In genomic region chr4:129350644-129351043, GRCm38 (mm10) we compare ENCODE assay signal across 9 mouse cellular contexts. TPM values are rescaled to one million over a fixed set of nuclear protein-coding genes. Genes with fewer than 3 reads are reported as not detected.
DNase-seq lines count a peak whose midpoint lies in the region; ATAC-seq and TF ChIP-seq lines count a peak whose summit lies in the region.
"Had no signal": no experiment of that assay in that cellular context is flagged by ENCODE, and none has a peak within 500 bp of the region (broad histone marks: within the 10 kb centered on the region; RNA-seq: fewer than 3 reads in every experiment).

No protein-coding gene starts in this region.

- 14% methylated on average over 1 of the region's 1 CpGs for WGBS in hindbrain, embryonic 14.5 days

- ATAC-seq in hindbrain, embryonic 14.5 days (ENCODE audit: low FRiP score): no peak
- peak; percentile 98 for ATAC-seq in megakaryocyte progenitor cell, adult 5-6 weeks (replicated peaks; ENCODE audit: poor library complexity)

- no peak overlapping the region for H3K27ac ChIP-seq in hindbrain, embryonic 14.5 days
- no peak overlapping the region for H3K27ac ChIP-seq in left cerebral cortex, adult 2 months
- H3K27ac ChIP-seq: macrophage had no signal

- intact Hi-C loops in left cerebral cortex, adult 2 months (cut with DNase I): loop anchor here (1.0 to 2.0 kb wide), 2 partner anchors 56 to 105 kb away; no protein-coding TSS in a partner anchor

- H3K4me2 ChIP-seq in hindbrain, embryonic 14.5 days (replicated peaks): no peak overlapping the region

- DNase-seq in R1 (ENCODE audit: low read depth, low spot score): peak; percentile 79
- DNase-seq in cerebellum, adult 9-10 months: peak; percentile 84
- DNase-seq in frontal cortex, postnatal 14 days (ENCODE audit: low spot score in 2 of 2): peak; percentile 21 to 61
- DNase-seq in hindbrain, embryonic 14.5 days (ENCODE audit: low spot score): peak; percentile 90
- peak; percentile 39 to 57 for DNase-seq in left cerebral cortex, adult 2 months (ENCODE audit: extremely low spot score in 1 of 2, low spot score in 2 of 2)
- peak; percentile 82 for DNase-seq in right cerebral cortex, postnatal 14 days
- peak; percentile 84 for DNase-seq in urinary bladder, postnatal 14 days (ENCODE audit: low spot score)

- H3K4me1 ChIP-seq in hindbrain, embryonic 14.5 days (replicated peaks; ENCODE audit: control insufficient read depth, insufficient read depth, low read length): no peaks in the 10 kb centered on the region

- no peak overlapping the region for H3K4me3 ChIP-seq in hindbrain, embryonic 14.5 days (replicated peaks; ENCODE audit: low read length)
- H3K4me3 ChIP-seq in left cerebral cortex, adult 2 months: no peak overlapping the region

- H3K36me3 ChIP-seq in hindbrain, embryonic 14.5 days (replicated peaks; ENCODE audit: control insufficient read depth, insufficient read depth): peaks cover 46% of the 10 kb centered on the region

- H3K27me3 ChIP-seq in hindbrain, embryonic 14.5 days (ENCODE audit: control insufficient read depth, insufficient read depth, low read length): no peaks in the 10 kb centered on the region

- H3K9me3 ChIP-seq in hindbrain, embryonic 14.5 days (ENCODE audit: control insufficient read depth, low read length): no peaks in the 10 kb centered on the region

- no peak overlapping the region for H3K9ac ChIP-seq in hindbrain, embryonic 14.5 days

- peak; percentile 89 for TF ChIP-seq CTCF in left cerebral cortex, adult 2 months (IDR thresholded peaks at IDR 0.05)

RNA-seq across cellular contexts. Expression of gene Zbtb8os, which starts 15.1 kb away (rescaled TPM):
- polyA plus RNA-seq in hindbrain, embryonic 14.5 days (2014; fragmentation: Nextera tagmentation; extraction: Ambion mirVana): 17.7 and 23.7 TPM in 2 replicates
- total RNA-seq in left cerebral cortex, adult 2 months (2021): 10 to 100 TPM; 29.4 to 30.1 TPM
- total RNA-seq in megakaryocyte progenitor cell, adult 5-6 weeks (2015): 81.4 and 89.6 TPM in 2 replicates
- total RNA-seq in megakaryocyte progenitor cell, adult 5-6 weeks (2017): 94.6 and 102 TPM in 2 replicates

RNA-seq across cellular contexts. Expression of gene Rbbp4, which starts 15.5 kb away (rescaled TPM):
- polyA plus RNA-seq in hindbrain, embryonic 14.5 days (2014; fragmentation: Nextera tagmentation; extraction: Ambion mirVana): 251 and 261 TPM in 2 replicates
- 100 to 1,000 TPM; 115 to 123 TPM for total RNA-seq in left cerebral cortex, adult 2 months (2021)
- 233 and 259 TPM in 2 replicates for total RNA-seq in megakaryocyte progenitor cell, adult 5-6 weeks (2015)
- total RNA-seq in megakaryocyte progenitor cell, adult 5-6 weeks (2017): 122 and 137 TPM in 2 replicates

RNA-seq across cellular contexts. Expression of gene Zbtb8a, which starts 27.3 kb away (rescaled TPM):
- 11.4 and 14.6 TPM in 2 replicates for polyA plus RNA-seq in hindbrain, embryonic 14.5 days (2014; fragmentation: Nextera tagmentation; extraction: Ambion mirVana)
- 1 to 10 TPM; 5.1 to 5.8 TPM for total RNA-seq in left cerebral cortex, adult 2 months (2021)
- 2.1 and 2.6 TPM in 2 replicates for total RNA-seq in megakaryocyte progenitor cell, adult 5-6 weeks (2015)
- 5.4 and 7.3 TPM in 2 replicates for total RNA-seq in megakaryocyte progenitor cell, adult 5-6 weeks (2017)
